Mouse (Mus musculus) erythroblast, adult 5-6 weeks (primary cell): ENCODE measurements around the gene Tmem219. TPM values are rescaled to one million over a fixed set of nuclear protein-coding genes. Genes with fewer than 3 reads are reported as not detected.

Experiments
- total RNA-seq, 2 experiments: library from RNA; stranded (forward) in 1 of 2; stranded (reverse) in 1 of 2; fragments of 150-400 nt in 1 of 2; fragments of 200-764, 138-1000 nt in 1 of 2; gene quantifications; 2 replicates each; pipeline versions ENCODE4 v1.2.3 to v1.2.4; 2015 to 2017; ENCODE audit warnings: low replicate concordance in 2 of 2

Gene Tmem219
- total RNA-seq, 2 experiments from 2014 or later = 4.0 to 6.8 TPM

Other genes starting within 250 kb of the Tmem219 start
Only the 30 nearest of the 31 such genes appear.
- gene Bola2, start 227.5 kb downstream of the Tmem219 start, total RNA-seq (2015; ENCODE audit: low replicate concordance) = 4.8 and 13.4 TPM in 2 replicates
- gene Bola2, start 227.5 kb downstream of the Tmem219 start, total RNA-seq (2017; ENCODE audit: low replicate concordance) = 11.6 and 27.2 TPM in 2 replicates
- 0.19 and 1.9 TPM in 2 replicates for gene Slx1b, start 227.1 kb downstream of the Tmem219 start, total RNA-seq (2015; ENCODE audit: low replicate concordance)
- 0.42 and 1.4 TPM in 2 replicates for gene Slx1b, start 227.1 kb downstream of the Tmem219 start, total RNA-seq (2017; ENCODE audit: low replicate concordance)
- gene Coro1a, start 215.1 kb downstream of the Tmem219 start, total RNA-seq (2015; ENCODE audit: low replicate concordance) = 127 and 157 TPM in 2 replicates
- gene Coro1a, start 215.1 kb downstream of the Tmem219 start, total RNA-seq (2017; ENCODE audit: low replicate concordance) = 132 and 182 TPM in 2 replicates
- 46.1 and 51.8 TPM in 2 replicates for gene Mapk3, start 163.3 kb downstream of the Tmem219 start, total RNA-seq (2015; ENCODE audit: low replicate concordance)
- gene Mapk3, start 163.3 kb downstream of the Tmem219 start, total RNA-seq (2017; ENCODE audit: low replicate concordance) = 10.9 and 19.4 TPM in 2 replicates
- gene Gdpd3, start 156.6 kb downstream of the Tmem219 start, total RNA-seq (2015; ENCODE audit: low replicate concordance) = 5.6 TPM in 1 of 2 replicates, not detected in the other
- 5.4 and 7.2 TPM in 2 replicates for gene Gdpd3, start 156.6 kb downstream of the Tmem219 start, total RNA-seq (2017; ENCODE audit: low replicate concordance)
- 752 and 763 TPM in 2 replicates for gene Ypel3, start 146.0 kb downstream of the Tmem219 start, total RNA-seq (2015; ENCODE audit: low replicate concordance)
- 364 and 550 TPM in 2 replicates for gene Ypel3, start 146.0 kb downstream of the Tmem219 start, total RNA-seq (2017; ENCODE audit: low replicate concordance)
- gene Tbx6, start 141.4 kb downstream of the Tmem219 start, total RNA-seq (2015; ENCODE audit: low replicate concordance) = 28.8 and 31.9 TPM in 2 replicates
- gene Tbx6, start 141.4 kb downstream of the Tmem219 start, total RNA-seq (2017; ENCODE audit: low replicate concordance) = 12.3 and 23.2 TPM in 2 replicates
- gene Ppp4c, start 130.4 kb downstream of the Tmem219 start, total RNA-seq (2015; ENCODE audit: low replicate concordance) = 46.7 and 84.9 TPM in 2 replicates
- gene Ppp4c, start 130.4 kb downstream of the Tmem219 start, total RNA-seq (2017; ENCODE audit: low replicate concordance) = 43.5 and 62.7 TPM in 2 replicates
- not detected in 2 replicates for gene Fam57b, start 125.2 kb downstream of the Tmem219 start, total RNA-seq (2015; ENCODE audit: low replicate concordance)
- gene Fam57b, start 125.2 kb downstream of the Tmem219 start, total RNA-seq (2017; ENCODE audit: low replicate concordance) = not detected in 2 replicates
- not detected in 2 replicates for gene 4930451I11Rik, start 91.3 kb downstream of the Tmem219 start, total RNA-seq (2015; ENCODE audit: low replicate concordance)
- gene 4930451I11Rik, start 91.3 kb downstream of the Tmem219 start, total RNA-seq (2017; ENCODE audit: low replicate concordance) = not detected in 2 replicates
- gene Doc2a, start 75.5 kb downstream of the Tmem219 start, total RNA-seq (2015; ENCODE audit: low replicate concordance) = not detected in 2 replicates
- not detected in 2 replicates for gene Doc2a, start 75.5 kb downstream of the Tmem219 start, total RNA-seq (2017; ENCODE audit: low replicate concordance)
- 5.2 and 9.2 TPM in 2 replicates for gene Hirip3, start 60.9 kb downstream of the Tmem219 start, total RNA-seq (2015; ENCODE audit: low replicate concordance)
- 38.2 and 40.8 TPM in 2 replicates for gene Hirip3, start 60.9 kb downstream of the Tmem219 start, total RNA-seq (2017; ENCODE audit: low replicate concordance)
- gene Ino80e, start 60.5 kb downstream of the Tmem219 start, total RNA-seq (2015; ENCODE audit: low replicate concordance) = 14.4 and 35.5 TPM in 2 replicates
- gene Ino80e, start 60.5 kb downstream of the Tmem219 start, total RNA-seq (2017; ENCODE audit: low replicate concordance) = 4.9 and 9.9 TPM in 2 replicates
- 6.9 and 9.6 TPM in 2 replicates for gene Taok2, start 38.2 kb downstream of the Tmem219 start, total RNA-seq (2015; ENCODE audit: low replicate concordance)
- gene Taok2, start 38.2 kb downstream of the Tmem219 start, total RNA-seq (2017; ENCODE audit: low replicate concordance) = 17.0 and 31.8 TPM in 2 replicates
- 0.77 and 6.9 TPM in 2 replicates for gene Kctd13, start 6.0 kb upstream of the Tmem219 start, total RNA-seq (2015; ENCODE audit: low replicate concordance)
- gene Kctd13, start 6.0 kb upstream of the Tmem219 start, total RNA-seq (2017; ENCODE audit: low replicate concordance) = 0.42 and 1.7 TPM in 2 replicates
- not detected in 2 replicates for gene Asphd1, start 26.7 kb upstream of the Tmem219 start, total RNA-seq (2015; ENCODE audit: low replicate concordance)
- gene Asphd1, start 26.7 kb upstream of the Tmem219 start, total RNA-seq (2017; ENCODE audit: low replicate concordance) = not detected in 2 replicates
- gene Sez6l2, start 27.6 kb upstream of the Tmem219 start, total RNA-seq (2015; ENCODE audit: low replicate concordance) = not detected in 2 replicates
- gene Sez6l2, start 27.6 kb upstream of the Tmem219 start, total RNA-seq (2017; ENCODE audit: low replicate concordance) = 0.84 TPM in 1 of 2 replicates, not detected in the other
- 14.8 and 23.1 TPM in 2 replicates for gene Cdipt, start 53.0 kb upstream of the Tmem219 start, total RNA-seq (2015; ENCODE audit: low replicate concordance)
- gene Cdipt, start 53.0 kb upstream of the Tmem219 start, total RNA-seq (2017; ENCODE audit: low replicate concordance) = 9.5 and 20.9 TPM in 2 replicates
- 5.0 TPM in 1 of 2 replicates, not detected in the other for gene Cdiptos, start 53.2 kb upstream of the Tmem219 start, total RNA-seq (2015; ENCODE audit: low replicate concordance)
- gene Cdiptos, start 53.2 kb upstream of the Tmem219 start, total RNA-seq (2017; ENCODE audit: low replicate concordance) = not detected in 2 replicates
- gene Mvp, start 91.7 kb upstream of the Tmem219 start, total RNA-seq (2015; ENCODE audit: low replicate concordance) = 1.5 and 1.9 TPM in 2 replicates
- gene Mvp, start 91.7 kb upstream of the Tmem219 start, total RNA-seq (2017; ENCODE audit: low replicate concordance) = 5.5 and 7.7 TPM in 2 replicates
- gene Pagr1b, start 93.6 kb upstream of the Tmem219 start, total RNA-seq (2015; ENCODE audit: low replicate concordance) = not detected in 2 replicates
- not detected in 2 replicates for gene Pagr1b, start 93.6 kb upstream of the Tmem219 start, total RNA-seq (2017; ENCODE audit: low replicate concordance)
- gene Pagr1a, start 94.4 kb upstream of the Tmem219 start, total RNA-seq (2015; ENCODE audit: low replicate concordance) = 13.4 and 18.8 TPM in 2 replicates
- 7.0 and 7.1 TPM in 2 replicates for gene Pagr1a, start 94.4 kb upstream of the Tmem219 start, total RNA-seq (2017; ENCODE audit: low replicate concordance)
- 1.7 and 1.9 TPM in 2 replicates for gene Gm42742, start 98.2 kb upstream of the Tmem219 start, total RNA-seq (2015; ENCODE audit: low replicate concordance)
- 8.1 and 9.1 TPM in 2 replicates for gene Gm42742, start 98.2 kb upstream of the Tmem219 start, total RNA-seq (2017; ENCODE audit: low replicate concordance)
- not detected in 2 replicates for gene Prrt2, start 98.3 kb upstream of the Tmem219 start, total RNA-seq (2015; ENCODE audit: low replicate concordance)
- gene Prrt2, start 98.3 kb upstream of the Tmem219 start, total RNA-seq (2017; ENCODE audit: low replicate concordance) = 1.5 TPM in 1 of 2 replicates, not detected in the other
- 44.9 and 51.3 TPM in 2 replicates for gene Maz, start 104.1 kb upstream of the Tmem219 start, total RNA-seq (2015; ENCODE audit: low replicate concordance)
- gene Maz, start 104.1 kb upstream of the Tmem219 start, total RNA-seq (2017; ENCODE audit: low replicate concordance) = 25.0 and 49.5 TPM in 2 replicates
- gene Kif22, start 119.6 kb upstream of the Tmem219 start, total RNA-seq (2015; ENCODE audit: low replicate concordance) = 50.5 and 71.7 TPM in 2 replicates
- 57.3 and 83.1 TPM in 2 replicates for gene Kif22, start 119.6 kb upstream of the Tmem219 start, total RNA-seq (2017; ENCODE audit: low replicate concordance)
- not detected in 2 replicates for gene Zg16, start 164.4 kb upstream of the Tmem219 start, total RNA-seq (2015; ENCODE audit: low replicate concordance)
- 3.2 and 5.0 TPM in 2 replicates for gene Zg16, start 164.4 kb upstream of the Tmem219 start, total RNA-seq (2017; ENCODE audit: low replicate concordance)
- gene AI467606, start 168.4 kb upstream of the Tmem219 start, total RNA-seq (2015; ENCODE audit: low replicate concordance) = 19.8 and 26.8 TPM in 2 replicates
- 17.1 and 19.9 TPM in 2 replicates for gene AI467606, start 168.4 kb upstream of the Tmem219 start, total RNA-seq (2017; ENCODE audit: low replicate concordance)
- 1.7 TPM in 1 of 2 replicates, not detected in the other for gene Qprt, start 199.3 kb upstream of the Tmem219 start, total RNA-seq (2015; ENCODE audit: low replicate concordance)
- gene Qprt, start 199.3 kb upstream of the Tmem219 start, total RNA-seq (2017; ENCODE audit: low replicate concordance) = 0.34 TPM in 1 of 2 replicates, not detected in the other
- 15.8 and 24.9 TPM in 2 replicates for gene Spn, start 214.9 kb upstream of the Tmem219 start, total RNA-seq (2015; ENCODE audit: low replicate concordance)
- gene Spn, start 214.9 kb upstream of the Tmem219 start, total RNA-seq (2017; ENCODE audit: low replicate concordance) = 58.3 and 60.0 TPM in 2 replicates